Mouse (Mus musculus) midbrain, embryonic 14.5 days (tissue): ENCODE results near the gene Gm15319. TPM values are rescaled to one million over a fixed set of nuclear protein-coding genes. Genes with fewer than 3 reads are reported as not detected.
A peak's percentile ranks its signal among the peaks of the same experiment; 100 is the strongest.
"Not testable (repeated sequence)": the region's sequence is repeated elsewhere in the genome, so short reads cannot be mapped to it uniquely, and the experiment has no call there.

Experiments
- ATAC-seq: fragments of 200-750 bp; cut with Nextera tagmentation; 2 replicates; pipeline ENCODE4 v1.8.0; 2017; ENCODE audit warnings: moderate number of reproducible peaks, moderate library complexity; ENCODE audit not compliant: low FRiP score, low TSS enrichment
- DNase-seq: peaks from one replicate; pipeline ENCODE4 v3.0.0-alpha.2; 2015
- H3K27ac ChIP-seq: fragments of 300-500 bp; sonication (generic); replicated peaks from 2 replicates; pipeline ENCODE4 v1.5.1; 2014; ENCODE audit warnings: mild to moderate bottlenecking, low read depth, low read length, moderate library complexity
- H3K27me3 ChIP-seq: fragments of 300-500 bp; sonication (generic); 2 replicates; pipeline ENCODE4 v1.6.1; 2014; ENCODE audit warnings: low read length, control low read depth, mixed read lengths; ENCODE audit not compliant: control insufficient read depth, insufficient read depth
- H3K36me3 ChIP-seq: fragments of 300-500 bp; sonication (generic); 2 replicates; pipeline ENCODE4 v1.6.1; 2014; ENCODE audit warnings: low read length, control low read depth; ENCODE audit not compliant: control insufficient read depth, insufficient read depth
- H3K4me1 ChIP-seq: fragments of 300-500 bp; sonication (generic); 2 replicates; pipeline ENCODE4 v1.6.1; 2014; ENCODE audit warnings: mild to moderate bottlenecking, antibody characterized with exemption, low read length, control low read depth; ENCODE audit not compliant: control insufficient read depth, insufficient read depth
- H3K4me2 ChIP-seq: fragments of 300-500 bp; sonication (generic); 2 replicates; pipeline ENCODE4 v1.6.1; 2014; ENCODE audit warnings: mild to moderate bottlenecking, low read length, moderate library complexity
- H3K4me3 ChIP-seq: fragments of 300-500 bp; sonication (generic); replicated peaks from 2 replicates; pipeline ENCODE4 v1.5.1; 2014; ENCODE audit warnings: low read depth, low read length
- H3K9ac ChIP-seq: fragments of 300-500 bp; sonication (generic); replicated peaks from 2 replicates; pipeline ENCODE4 v1.6.1; 2014; ENCODE audit warnings: mild to moderate bottlenecking, low read length, moderate library complexity
- H3K9me3 ChIP-seq: fragments of 300-500 bp; sonication (generic); 2 replicates; pipeline ENCODE4 v1.6.1; 2016; ENCODE audit warnings: low read length, control low read depth, mixed read lengths; ENCODE audit not compliant: control insufficient read depth
- WGBS: fragments of 180-500 bp; shearing (Covaris S2); extraction: QIAGEN DNeasy Blood & Tissue Kit; methylation state at CpG from one replicate; pipeline ENCODE4 v1.1.7; 2014; 5-methylcytosine and 5-hydroxymethylcytosine counted together
- polyA plus RNA-seq: library from polyadenylated mRNA; unstranded; fragments of >200 nt; fragmentation: Nextera tagmentation; extraction: Ambion mirVana; gene quantifications from 2 replicates; pipeline ENCODE4 v1.2.1, GENCODE M21; 2014

Gene Gm15319
- polyA plus RNA-seq, result 0.24 TPM in 1 of 2 replicates, not detected in the other

- H3K4me2 ChIP-seq, H3K27me3 ChIP-seq, H3K27ac ChIP-seq, DNase-seq, H3K4me3 ChIP-seq, ATAC-seq, H3K36me3 ChIP-seq, H3K9me3 ChIP-seq, H3K9ac ChIP-seq, H3K4me1 ChIP-seq: not testable (repeated sequence)
- WGBS, result no CpG with 5 or more reads among the region's 2 CpGs
Measured at GRCm38 (mm10) chr8:20363110-20363509, at the start of gene Gm15319. TSS of gene Gm15319 (minus strand) at chr8:20363210.

GRCm38 (mm10) chr8:20410355-20410754 lies 47.3 kb upstream of the Gm15319 start:
- not testable (repeated sequence) for ATAC-seq, H3K36me3 ChIP-seq, H3K9me3 ChIP-seq, H3K4me2 ChIP-seq, DNase-seq, H3K4me3 ChIP-seq, H3K9ac ChIP-seq, H3K4me1 ChIP-seq, H3K27me3 ChIP-seq, H3K27ac ChIP-seq
- no CpG with 5 or more reads among the region's 3 CpGs for WGBS

GRCm38 (mm10) chr8:20408441-20409030 lies 45.5 kb upstream of the Gm15319 start:
- ATAC-seq, H3K9me3 ChIP-seq, H3K27ac ChIP-seq, DNase-seq, H3K9ac ChIP-seq, H3K4me2 ChIP-seq, H3K4me3 ChIP-seq, H3K36me3 ChIP-seq, H3K4me1 ChIP-seq, H3K27me3 ChIP-seq: not testable (repeated sequence)
- WGBS, result 96% methylated on average over 7 of the region's 8 CpGs

GRCm38 (mm10) chr8:20389363-20389739 lies 26.3 kb upstream of the Gm15319 start:
- H3K9me3 ChIP-seq, H3K27ac ChIP-seq, H3K36me3 ChIP-seq, H3K4me1 ChIP-seq, H3K4me3 ChIP-seq, DNase-seq, H3K4me2 ChIP-seq, H3K27me3 ChIP-seq, H3K9ac ChIP-seq: not testable (repeated sequence)
- WGBS, result 19% methylated on average over 2 of the region's 7 CpGs
- ATAC-seq, result peak; percentile 58; the same call in 1 of the 2 replicates

GRCm38 (mm10) chr8:20388706-20389362 lies 25.8 kb upstream of the Gm15319 start:
- DNase-seq, H3K9ac ChIP-seq, H3K4me3 ChIP-seq, H3K27ac ChIP-seq, H3K36me3 ChIP-seq, H3K9me3 ChIP-seq, H3K4me2 ChIP-seq, H3K27me3 ChIP-seq, H3K4me1 ChIP-seq: not testable (repeated sequence)
- ATAC-seq, result peak; percentile 66; the same call in 1 of the 2 replicates
- WGBS, result no CpG with 5 or more reads among the region's 7 CpGs

- not testable (repeated sequence) for H3K9me3 ChIP-seq, H3K36me3 ChIP-seq, ATAC-seq, H3K4me1 ChIP-seq, H3K27ac ChIP-seq, H3K4me3 ChIP-seq, DNase-seq, H3K4me2 ChIP-seq, H3K27me3 ChIP-seq, H3K9ac ChIP-seq
- WGBS, result 92% methylated on average over 2 of the region's 8 CpGs
Measured at GRCm38 (mm10) chr8:20387121-20387794, 24.2 kb upstream of the Gm15319 start.

- ATAC-seq, result not testable (repeated sequence)
Measured at GRCm38 (mm10) chr8:20384990-20385389, 22.0 kb upstream of the Gm15319 start.

GRCm38 (mm10) chr8:20384131-20384530 lies 21.1 kb upstream of the Gm15319 start:
- WGBS, result 98% methylated on average over 7 of the region's 9 CpGs
- H3K27me3 ChIP-seq, DNase-seq, H3K4me1 ChIP-seq, H3K9me3 ChIP-seq, H3K4me3 ChIP-seq, H3K36me3 ChIP-seq, H3K9ac ChIP-seq, H3K4me2 ChIP-seq, H3K27ac ChIP-seq, ATAC-seq: not testable (repeated sequence)

More at GRCm38 (mm10) chr8:20384990-20385389, 22.0 kb upstream of the Gm15319 start:
- not testable (repeated sequence) for H3K9ac ChIP-seq, H3K4me3 ChIP-seq, H3K27ac ChIP-seq, H3K4me2 ChIP-seq, H3K4me1 ChIP-seq, H3K9me3 ChIP-seq, DNase-seq, H3K36me3 ChIP-seq, H3K27me3 ChIP-seq
- WGBS, result 63% methylated on average over 1 of the region's 2 CpGs
